Mouse (Mus musculus): ENCODE data around the gene Gm43064.

Gm43064 gene

DNA sequence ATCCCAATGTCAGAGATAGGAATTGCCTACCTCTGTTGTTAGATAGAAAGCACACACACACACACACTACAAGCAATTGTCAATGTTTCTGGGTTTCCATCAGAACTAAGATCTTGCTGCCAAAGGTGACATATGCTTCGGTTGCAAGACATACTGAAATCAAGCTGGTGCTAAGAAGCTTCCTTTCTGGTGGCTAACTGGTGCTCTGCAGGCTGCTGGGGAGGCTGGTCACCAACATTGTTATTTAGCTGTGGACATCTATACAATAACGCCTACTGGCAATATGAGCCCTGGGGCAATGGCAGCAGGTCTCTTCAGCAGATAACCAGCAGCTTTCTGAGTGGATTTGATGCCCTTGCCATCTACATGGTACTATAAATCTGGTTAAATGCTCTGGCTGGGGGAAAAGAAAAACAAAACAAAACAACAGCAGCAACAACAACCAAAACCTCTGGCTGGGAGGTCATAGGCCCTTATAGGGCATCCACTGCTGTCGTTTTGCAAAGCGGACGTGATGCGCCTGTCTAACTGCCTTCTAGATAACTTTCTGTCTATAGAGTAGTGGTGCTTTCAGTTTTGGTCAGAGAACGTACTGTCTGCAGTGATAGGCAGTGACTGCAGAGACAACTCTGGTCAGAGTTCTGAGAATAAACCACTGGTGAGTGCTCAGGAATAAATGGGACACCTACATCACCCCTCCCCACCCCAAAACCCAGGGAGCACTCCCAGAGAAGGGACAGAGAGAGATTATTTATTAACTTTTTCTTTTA is 47.8 kb downstream of the Gm43064 start:
- DNase-seq: peak in 1 of 2 experiments; percentile 30

DNA sequence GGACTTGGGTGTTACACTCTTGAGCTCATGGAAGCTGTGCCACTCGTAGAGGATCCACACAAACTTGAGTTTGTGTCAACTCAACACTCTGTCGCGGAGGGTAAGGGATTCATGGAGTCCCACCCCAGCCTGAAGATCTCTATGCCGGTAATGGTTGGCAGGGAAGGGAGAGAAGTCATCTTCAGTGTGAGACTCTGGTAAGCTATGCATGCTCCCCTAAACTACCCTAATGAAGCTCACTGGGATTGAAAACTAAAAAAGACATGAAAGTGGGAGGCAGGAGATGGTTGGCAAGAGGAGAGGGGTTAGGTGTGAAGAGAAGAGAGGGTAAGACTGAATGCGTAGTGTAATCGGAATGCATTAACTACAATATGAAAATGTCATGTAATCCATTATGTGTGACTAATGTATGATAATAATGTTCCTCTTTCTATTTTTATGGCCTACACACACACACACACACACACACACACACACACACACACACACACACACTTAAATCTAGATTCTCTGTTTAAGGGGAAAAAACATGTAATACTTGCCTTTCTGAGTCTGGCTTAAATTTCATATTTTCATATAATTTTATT is 48.7 kb downstream of the Gm43064 start:
- DNase-seq: peak; percentile 42 to 50

- DNase-seq: peak; percentile 73
Observed at GRCm38 (mm10) chr3:103858881-103859801, 49.8 kb downstream of the Gm43064 start, which contains the start of gene Ptpn22. Ptpn22 (plus strand) TSS chr3:103859795.

- DNase-seq: peak; percentile 75
Observed at GRCm38 (mm10) chr3:103859851-103860391, 50.5 kb downstream of the Gm43064 start.

DNA sequence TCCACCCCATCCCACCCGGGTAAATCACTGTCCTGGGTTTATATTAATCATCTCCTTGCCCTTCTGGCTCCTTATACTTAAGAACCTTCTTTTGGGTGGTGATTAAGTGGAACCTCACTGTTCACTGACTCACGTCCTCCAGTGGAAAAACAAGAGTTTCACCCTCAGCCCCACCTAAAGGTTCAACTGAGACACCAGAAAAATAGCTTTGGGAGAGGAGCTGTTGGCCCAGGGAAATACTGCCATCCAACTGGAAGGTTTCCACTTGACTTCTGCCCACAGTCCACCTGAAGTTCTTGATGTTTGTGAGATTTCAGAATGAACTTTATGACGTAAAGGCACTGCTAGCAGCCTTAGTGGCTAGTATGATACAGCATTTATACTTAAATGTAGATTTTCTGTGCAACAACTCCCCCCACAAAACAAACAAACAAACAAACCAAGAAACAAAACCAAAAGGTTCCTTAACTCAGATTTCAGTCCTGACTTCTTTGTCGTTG is 53.4 kb downstream of the Gm43064 start:
- DNase-seq: no peak

- DNase-seq: no peak
Observed at GRCm38 (mm10) chr3:103864200-103864599, 54.8 kb downstream of the Gm43064 start.

GRCm38 (mm10) chr3:103867424-103867971 is 58.1 kb downstream of the Gm43064 start:
- DNase-seq: peak; percentile 43 to 48

- peak in 1 of 2 experiments; percentile 41 for DNase-seq
Observed at GRCm38 (mm10) chr3:103868008-103868407, 58.6 kb downstream of the Gm43064 start.

GRCm38 (mm10) chr3:103872663-103873098 is 63.3 kb downstream of the Gm43064 start:
- DNase-seq: peak; percentile 59 to 69

DNA sequence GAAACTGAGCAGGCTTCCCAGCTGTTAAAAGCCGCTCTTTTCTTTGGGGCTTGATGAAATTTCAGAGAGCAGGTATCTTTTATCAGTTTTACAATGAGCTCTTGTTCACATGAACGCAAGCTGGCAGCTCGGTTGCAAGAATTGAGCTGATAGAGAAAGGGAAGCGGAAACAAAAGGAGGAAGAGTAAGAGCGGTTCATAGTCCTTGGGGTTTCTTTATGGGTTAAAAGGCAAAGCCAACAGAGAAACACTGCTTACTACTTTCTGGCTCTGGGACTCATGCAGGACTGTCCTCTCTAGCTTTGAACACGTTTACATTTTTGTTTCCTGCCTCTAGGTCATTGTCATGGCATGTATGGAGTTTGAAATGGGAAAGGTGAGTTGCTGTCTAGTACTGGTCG is 65.0 kb downstream of the Gm43064 start:
- DNase-seq: peak in 1 of 2 experiments; percentile 20

DNA sequence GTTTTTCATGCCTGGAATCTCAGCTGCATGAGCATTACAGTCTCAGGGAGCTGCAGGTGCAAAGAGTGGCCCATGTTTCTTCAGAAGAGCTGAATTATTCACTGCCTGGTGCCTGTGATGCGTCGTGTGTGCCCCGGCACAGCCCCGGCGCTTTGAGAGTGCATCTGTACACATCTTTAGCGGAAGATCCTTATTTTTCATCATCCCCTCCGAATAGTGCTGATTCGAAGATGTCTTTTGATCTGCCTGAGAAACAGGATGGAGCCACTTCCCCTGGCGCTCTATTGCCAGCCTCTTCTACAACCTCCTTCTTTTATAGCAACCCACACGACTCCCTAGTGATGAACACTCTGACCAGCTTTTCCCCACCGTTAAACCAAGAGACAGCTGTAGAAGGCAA is 76.6 kb downstream of the Gm43064 start:
- no peak for DNase-seq

GRCm38 (mm10) chr3:103887581-103887980 is 78.2 kb downstream of the Gm43064 start:
- peak; percentile 71 to 77 for DNase-seq
